Mouse (Mus musculus): ENCODE results near the gene Slc12a4.

- TF ChIP-seq CTCF (IDR thresholded peaks at IDR 0.05; ENCODE audit: extremely low read depth, insufficient read depth, low read length) (no peak), POLR2A (IDR thresholded peaks at IDR 0.05; ENCODE audit: extremely low read depth, insufficient read depth, low read length) (no peak)
Observed at GRCm38 (mm10) chr8:105991546-105991945, 25.6 kb upstream of the Slc12a4 start.

Measured in cortical plate, adult 2 months (tissue).